Mouse (Mus musculus): Measurements from ENCODE around the gene Olfr211.

- TF ChIP-seq EP300 (IDR thresholded peaks at IDR 0.05; ENCODE audit: insufficient read depth, low read depth, low read length) (no peak), CTCF (IDR thresholded peaks at IDR 0.05) (no peak)
These were observed 3.8 kb upstream of the Olfr211 start for GRCm38 (mm10) chr6:116485081-116485480.
